Mouse (Mus musculus) heart, embryonic 15.5 days (tissue): ENCODE data around the gene Unc45b. TPM values are rescaled to one million over a fixed set of nuclear protein-coding genes. Genes with fewer than 3 reads are reported as not detected.
A peak's percentile ranks its signal among the peaks of the same experiment; 100 is the strongest.

Experiments
- ATAC-seq: fragments of 200-750 bp; cut with Nextera tagmentation; replicated peaks from 2 replicates; pipeline ENCODE4 v1.8.0; 2017; ENCODE audit warnings: low read depth, moderate TSS enrichment; ENCODE audit not compliant: insufficient number of reproducible peaks, insufficient read depth, low FRiP score
- H3K27ac ChIP-seq: fragments of 300-500 bp; sonication (generic); 2 replicates; pipeline ENCODE4 v1.5.1; 2015; ENCODE audit warnings: mild to moderate bottlenecking, inconsistent platforms
- H3K27me3 ChIP-seq: fragments of 300-500 bp; sonication (generic); 2 replicates; pipeline ENCODE4 v1.6.1; 2015; ENCODE audit warnings: inconsistent platforms
- H3K36me3 ChIP-seq: fragments of 300-500 bp; sonication (generic); 2 replicates; pipeline ENCODE4 v1.6.1; 2015; ENCODE audit warnings: mild to moderate bottlenecking, inconsistent platforms
- H3K4me1 ChIP-seq: fragments of 300-500 bp; sonication (generic); replicated peaks from 2 replicates; pipeline ENCODE4 v1.6.1; 2015; ENCODE audit warnings: inconsistent platforms
- H3K4me2 ChIP-seq: fragments of 300-500 bp; sonication (generic); 2 replicates; pipeline ENCODE4 v1.6.1; 2015; ENCODE audit warnings: inconsistent platforms, mild to moderate bottlenecking, moderate library complexity
- H3K4me3 ChIP-seq: fragments of 300-500 bp; sonication (generic); 2 replicates; pipeline ENCODE4 v1.5.1; 2015; ENCODE audit warnings: mild to moderate bottlenecking, inconsistent platforms
- H3K9ac ChIP-seq: fragments of 300-500 bp; sonication (generic); 2 replicates; pipeline ENCODE4 v1.6.1; 2015; ENCODE audit warnings: mild to moderate bottlenecking, inconsistent platforms
- H3K9me3 ChIP-seq: fragments of 300-500 bp; sonication (generic); replicated peaks from 2 replicates; pipeline ENCODE4 v1.6.1; 2016; ENCODE audit warnings: inconsistent platforms
- WGBS: fragments of 180-500 bp; shearing (Covaris S2); methylation state at CpG from one replicate; pipeline ENCODE4 v1.1.7; 2015; ENCODE audit warnings: mixed read lengths; 5-methylcytosine and 5-hydroxymethylcytosine counted together
- polyA plus RNA-seq: library from polyadenylated mRNA; unstranded; fragments of >200 nt; fragmentation: Nextera tagmentation; extraction: Ambion mirVana; gene quantifications from 2 replicates; pipeline ENCODE4 v1.2.1, GENCODE M21; 2015

The Unc45b gene
- polyA plus RNA-seq = 169 and 170 TPM in 2 replicates

GRCm38 (mm10) chr11:82910250-82910649 is at the start of gene Unc45b:
Unc45b (plus strand) TSS chr11:82910550.
- Histone ChIP-seq H3K9me3 (no peaks in the 10 kb centered on the region), H3K9ac (peak within 1 kb of the TSS; percentile 62), H3K27me3 (no peaks in the 10 kb centered on the region), H3K4me1 (peaks cover 55% of the 10 kb centered on the region), H3K4me2 (peak within 1 kb of the TSS; percentile 66), H3K27ac (peak within 1 kb of the TSS; percentile 92), H3K36me3 (peaks cover 10% of the 10 kb centered on the region; the same call in 1 of the 2 replicates), H3K4me3 (peak within 1 kb of the TSS; percentile 55)
- ATAC-seq = no peak
- WGBS = 51% methylated on average over 4 of the region's 4 CpGs

- Histone ChIP-seq H3K9ac (no peak overlapping the region), H3K4me1 (peaks cover 10% of the 10 kb centered on the region), H3K27me3 (no peaks in the 10 kb centered on the region), H3K4me3 (no peak overlapping the region), H3K27ac (no peak overlapping the region), H3K36me3 (no peaks in the 10 kb centered on the region), H3K9me3 (no peaks in the 10 kb centered on the region), H3K4me2 (no peak overlapping the region)
- WGBS = 77% methylated on average over 6 of the region's 6 CpGs
- no peak for ATAC-seq
Observed at GRCm38 (mm10) chr11:82860759-82861158, 49.6 kb upstream of the Unc45b start.

GRCm38 (mm10) chr11:82861558-82861957 is 48.8 kb upstream of the Unc45b start:
- no peaks in the 10 kb centered on the region for H3K36me3 ChIP-seq
- no peak overlapping the region for H3K4me2 ChIP-seq
- H3K9ac ChIP-seq = no peak overlapping the region
- 66% methylated on average over 8 of the region's 8 CpGs for WGBS
- H3K4me3 ChIP-seq = no peak overlapping the region
- no peak overlapping the region for H3K27ac ChIP-seq
- no peaks in the 10 kb centered on the region for H3K27me3 ChIP-seq
- peaks cover 10% of the 10 kb centered on the region for H3K4me1 ChIP-seq
- H3K9me3 ChIP-seq = no peaks in the 10 kb centered on the region
- no peak for ATAC-seq

- peaks cover 12% of the 10 kb centered on the region for H3K4me1 ChIP-seq
- ATAC-seq = no peak
- no peaks in the 10 kb centered on the region for H3K36me3 ChIP-seq
- no peaks in the 10 kb centered on the region for H3K27me3 ChIP-seq
- WGBS = 76% methylated on average over 9 of the region's 9 CpGs
- no peak overlapping the region for H3K4me3 ChIP-seq
- no peak overlapping the region for H3K4me2 ChIP-seq
- H3K27ac ChIP-seq = no peak overlapping the region
- no peak overlapping the region for H3K9ac ChIP-seq
- no peaks in the 10 kb centered on the region for H3K9me3 ChIP-seq
Observed at GRCm38 (mm10) chr11:82862638-82863037, 47.7 kb upstream of the Unc45b start.

- no peak overlapping the region for H3K4me2 ChIP-seq
- H3K4me1 ChIP-seq = peaks cover 12% of the 10 kb centered on the region
- no peak overlapping the region for H3K9ac ChIP-seq
- H3K4me3 ChIP-seq = no peak overlapping the region
- no peaks in the 10 kb centered on the region for H3K27me3 ChIP-seq
- WGBS = 89% methylated on average over 2 of the region's 2 CpGs
- no peak overlapping the region for H3K27ac ChIP-seq
- no peaks in the 10 kb centered on the region for H3K36me3 ChIP-seq
- no peak for ATAC-seq
- no peaks in the 10 kb centered on the region for H3K9me3 ChIP-seq
Observed at GRCm38 (mm10) chr11:82863059-82863458, 47.3 kb upstream of the Unc45b start.

GRCm38 (mm10) chr11:82863488-82863931 is 46.8 kb upstream of the Unc45b start:
- Histone ChIP-seq H3K27ac (no peak overlapping the region), H3K4me2 (no peak overlapping the region), H3K36me3 (no peaks in the 10 kb centered on the region)

GRCm38 (mm10) chr11:82865957-82866356 is 44.4 kb upstream of the Unc45b start:
- Histone ChIP-seq H3K27ac (no peak overlapping the region), H3K9me3 (no peaks in the 10 kb centered on the region), H3K27me3 (no peaks in the 10 kb centered on the region), H3K4me1 (peaks cover 23% of the 10 kb centered on the region), H3K4me2 (no peak overlapping the region), H3K9ac (no peak overlapping the region), H3K4me3 (no peak overlapping the region), H3K36me3 (no peaks in the 10 kb centered on the region)
- WGBS = 78% methylated on average over 10 of the region's 10 CpGs
- ATAC-seq = no peak

More at GRCm38 (mm10) chr11:82863488-82863931, 46.8 kb upstream of the Unc45b start:
- Histone ChIP-seq H3K27me3 (no peaks in the 10 kb centered on the region), H3K4me3 (no peak overlapping the region), H3K4me1 (peaks cover 12% of the 10 kb centered on the region), H3K9ac (no peak overlapping the region), H3K9me3 (no peaks in the 10 kb centered on the region)
- 51% methylated on average over 4 of the region's 4 CpGs for WGBS
- no peak for ATAC-seq

- Histone ChIP-seq H3K9ac (no peak overlapping the region), H3K27ac (no peak overlapping the region), H3K27me3 (no peaks in the 10 kb centered on the region), H3K4me3 (no peak overlapping the region), H3K4me2 (no peak overlapping the region), H3K9me3 (no peaks in the 10 kb centered on the region), H3K36me3 (no peaks in the 10 kb centered on the region), H3K4me1 (peaks cover 17% of the 10 kb centered on the region)
- WGBS = 32% methylated on average over 7 of the region's 7 CpGs
- ATAC-seq = no peak
Observed at GRCm38 (mm10) chr11:82866850-82867564, 43.3 kb upstream of the Unc45b start.

GRCm38 (mm10) chr11:82867956-82868355 is 42.4 kb upstream of the Unc45b start:
- H3K4me2 ChIP-seq = no peak overlapping the region
- H3K36me3 ChIP-seq = no peaks in the 10 kb centered on the region
- no peak overlapping the region for H3K27ac ChIP-seq
- H3K9me3 ChIP-seq = no peaks in the 10 kb centered on the region
- peaks cover 17% of the 10 kb centered on the region for H3K4me1 ChIP-seq
- no peak overlapping the region for H3K9ac ChIP-seq
- 64% methylated on average over 5 of the region's 5 CpGs for WGBS
- no peak overlapping the region for H3K4me3 ChIP-seq
- no peaks in the 10 kb centered on the region for H3K27me3 ChIP-seq
- ATAC-seq = no peak

GRCm38 (mm10) chr11:82869506-82870172 is 40.7 kb upstream of the Unc45b start:
- Histone ChIP-seq H3K9ac (0 out of 2 replicates have a peak overlapping the region, but pooled peaks have one; percentile 85), H3K4me1 (peaks cover 13% of the 10 kb centered on the region), H3K4me3 (peak overlapping the region; percentile 99), H3K27me3 (no peaks in the 10 kb centered on the region), H3K27ac (no peak overlapping the region; the same call in 1 of the 2 replicates), H3K4me2 (peak overlapping the region; percentile 91), H3K36me3 (no peaks in the 10 kb centered on the region), H3K9me3 (no peaks in the 10 kb centered on the region)
- 65% methylated on average over 9 of the region's 9 CpGs for WGBS
- no peak for ATAC-seq

- H3K4me1 ChIP-seq = peaks cover 16% of the 10 kb centered on the region
- H3K9ac ChIP-seq = peak overlapping the region; percentile 85
- ATAC-seq = peak; percentile 30
- no peaks in the 10 kb centered on the region for H3K27me3 ChIP-seq
- no peaks in the 10 kb centered on the region for H3K36me3 ChIP-seq
- peak overlapping the region; percentile 99 for H3K4me3 ChIP-seq
- H3K27ac ChIP-seq = peak overlapping the region; percentile 69
- 3% methylated on average over 36 of the region's 36 CpGs for WGBS
- H3K9me3 ChIP-seq = no peaks in the 10 kb centered on the region
- peak overlapping the region; percentile 91 for H3K4me2 ChIP-seq
Observed at GRCm38 (mm10) chr11:82870173-82871030, 39.9 kb upstream of the Unc45b start.
